Mouse (Mus musculus) heart, postnatal 36 days (tissue): Measurements from ENCODE around the gene Gpc6. TPM values are rescaled to one million over a fixed set of nuclear protein-coding genes. Genes with fewer than 3 reads are reported as not detected.
A peak's percentile ranks its signal among the peaks of the same experiment; 100 is the strongest.

ENCODE experiments used
- DNase-seq, 2 experiments: peaks; one replicate each; pipeline ENCODE4 v3.0.0; 2021 to 2022
- intact Hi-C: fragments of 180-260 bp; cut with DNase I; formaldehyde crosslinking; loops from one replicate; pipeline ENCODE4 v1.15.1; 2025
- total RNA-seq, 2 experiments: library from RNA; stranded (reverse); gene quantifications; 2 replicates each; pipeline ENCODE4 v1.2.3; 2021

The Gpc6 gene
- total RNA-seq, 2 experiments from 2014 or later: 11.4 to 11.5 TPM

- intact Hi-C loops: no loop called here
These were observed 289.3 kb downstream of the Gpc6 start for GRCm38 (mm10) chr14:117214373-117214772.

GRCm38 (mm10) chr14:117226920-117227319, 301.8 kb downstream of the Gpc6 start:
- no peak for DNase-seq
- intact Hi-C loops: no loop called here

More at GRCm38 (mm10) chr14:117214373-117214772, 289.3 kb downstream of the Gpc6 start:
- DNase-seq: no peak

- intact Hi-C loops: no loop called here
These were observed 305.4 kb downstream of the Gpc6 start for GRCm38 (mm10) chr14:117230476-117230875.

GRCm38 (mm10) chr14:117238226-117238625, 313.1 kb downstream of the Gpc6 start:
- no peak for DNase-seq
- intact Hi-C loops: no loop called here

More at GRCm38 (mm10) chr14:117230476-117230875, 305.4 kb downstream of the Gpc6 start:
- no peak for DNase-seq

- intact Hi-C loops: no loop called here
- DNase-seq: no peak
These were observed 314.7 kb downstream of the Gpc6 start for GRCm38 (mm10) chr14:117239694-117240427.

GRCm38 (mm10) chr14:117245631-117246030, 320.5 kb downstream of the Gpc6 start:
- DNase-seq: no peak
- intact Hi-C loops: no loop called here

GRCm38 (mm10) chr14:117256192-117256591, 331.1 kb downstream of the Gpc6 start:
- intact Hi-C loops: no loop called here
- no peak for DNase-seq

GRCm38 (mm10) chr14:117265653-117266052, 340.5 kb downstream of the Gpc6 start:
- intact Hi-C loops: no loop called here
- DNase-seq: no peak

GRCm38 (mm10) chr14:117267823-117268601, 342.9 kb downstream of the Gpc6 start:
- intact Hi-C loops: no loop called here
- DNase-seq: peak; percentile 4 to 7

- no peak for DNase-seq
- intact Hi-C loops: no loop called here
These were observed 358.5 kb downstream of the Gpc6 start for GRCm38 (mm10) chr14:117283631-117284030.

- no peak for DNase-seq
- intact Hi-C loops: no loop called here
These were observed 368.6 kb downstream of the Gpc6 start for GRCm38 (mm10) chr14:117293746-117294145.

GRCm38 (mm10) chr14:117296207-117296838, 371.2 kb downstream of the Gpc6 start:
- intact Hi-C loops: no loop called here
- DNase-seq: no peak

GRCm38 (mm10) chr14:117301019-117301418, 375.9 kb downstream of the Gpc6 start:
- intact Hi-C loops: no loop called here
- no peak for DNase-seq

- DNase-seq: no peak
- intact Hi-C loops: no loop called here
These were observed 379.0 kb downstream of the Gpc6 start for GRCm38 (mm10) chr14:117303901-117304722.

- no peak for DNase-seq
- intact Hi-C loops: no loop called here
These were observed 379.6 kb downstream of the Gpc6 start for GRCm38 (mm10) chr14:117304723-117305010.

GRCm38 (mm10) chr14:117309997-117310520, 384.9 kb downstream of the Gpc6 start:
- intact Hi-C loops: no loop called here
- no peak for DNase-seq

- intact Hi-C loops: no loop called here
- no peak for DNase-seq
These were observed 399.1 kb downstream of the Gpc6 start for GRCm38 (mm10) chr14:117324214-117324613.

- intact Hi-C loops: no loop called here
- DNase-seq: no peak
These were observed 407.1 kb downstream of the Gpc6 start for GRCm38 (mm10) chr14:117332256-117332655.

GRCm38 (mm10) chr14:117337271-117337670, 412.2 kb downstream of the Gpc6 start:
- no peak for DNase-seq
- intact Hi-C loops: no loop called here

GRCm38 (mm10) chr14:117340549-117340948, 415.4 kb downstream of the Gpc6 start:
- DNase-seq: no peak
- intact Hi-C loops: no loop called here
